Mouse (Mus musculus) adrenal gland (tissue): ENCODE results near the gene Ptrh1.

Experiments used
- intact Hi-C: fragments of 180-260 bp; cut with DNase I; formaldehyde crosslinking; loops from one replicate; pipeline ENCODE4 v1.15.1; 2025

Ptrh1 gene

GRCm38 (mm10) chr2:32752181-32752580, 23.4 kb upstream of the Ptrh1 start:
- intact Hi-C loops, result loop anchor here (10.0 kb wide), 1 partner anchor 117 kb away; no protein-coding TSS in a partner anchor

GRCm38 (mm10) chr2:32756674-32757055, 18.9 kb upstream of the Ptrh1 start:
- intact Hi-C loops, result loop anchor here (1.0 to 10.0 kb wide), 2 partner anchors 43 to 122 kb away; partner anchors contain the start of gene Cdk9

DNA sequence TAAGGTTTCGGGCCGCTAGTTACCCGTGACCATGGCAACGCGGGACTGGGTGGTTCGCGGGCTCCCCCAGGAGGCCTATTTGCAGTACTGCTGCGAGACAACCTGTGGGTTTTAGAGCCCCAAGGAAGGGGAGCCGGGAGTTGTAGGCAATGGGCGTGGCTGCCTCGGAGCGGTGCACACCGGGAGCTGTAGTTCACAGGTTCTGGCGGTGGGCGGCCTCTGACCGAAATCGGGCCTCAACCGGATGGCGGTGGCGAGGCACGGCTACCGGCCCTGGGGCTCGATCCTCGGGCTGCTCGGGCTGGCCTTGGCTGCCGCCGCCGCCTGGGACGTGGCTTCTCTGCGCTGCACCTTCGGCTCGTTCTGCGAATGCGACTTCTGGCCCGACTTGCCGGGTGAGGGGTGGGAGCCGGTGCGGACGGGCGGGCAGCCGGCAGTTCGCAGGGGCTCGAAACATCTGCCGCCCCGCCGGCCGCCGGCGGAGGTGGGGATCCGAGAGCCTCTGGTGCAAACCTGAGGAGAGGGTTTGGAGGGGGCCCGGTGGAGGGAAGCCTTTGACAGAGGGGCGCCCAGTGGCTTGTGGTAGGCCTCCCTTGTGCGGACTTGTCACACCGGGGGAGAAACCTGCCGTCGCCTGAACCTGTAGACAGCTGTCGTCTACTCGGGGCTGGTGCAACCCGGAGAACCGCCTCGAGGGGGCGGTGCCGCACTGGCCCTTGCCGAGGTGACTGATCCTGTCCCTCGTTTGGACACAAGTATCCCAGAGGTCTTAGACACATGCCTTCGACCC, 18.3 kb upstream of the Ptrh1 start, which contains the start of gene Tor2a:
Gene Tor2a, plus strand, starts transcription at position 179 of the 790 bp plus-strand sequence.
- intact Hi-C loops, result loop anchor here (1.0 to 10.0 kb wide), 2 partner anchors 44 to 122 kb away; partner anchors contain the start of gene Cdk9

DNA sequence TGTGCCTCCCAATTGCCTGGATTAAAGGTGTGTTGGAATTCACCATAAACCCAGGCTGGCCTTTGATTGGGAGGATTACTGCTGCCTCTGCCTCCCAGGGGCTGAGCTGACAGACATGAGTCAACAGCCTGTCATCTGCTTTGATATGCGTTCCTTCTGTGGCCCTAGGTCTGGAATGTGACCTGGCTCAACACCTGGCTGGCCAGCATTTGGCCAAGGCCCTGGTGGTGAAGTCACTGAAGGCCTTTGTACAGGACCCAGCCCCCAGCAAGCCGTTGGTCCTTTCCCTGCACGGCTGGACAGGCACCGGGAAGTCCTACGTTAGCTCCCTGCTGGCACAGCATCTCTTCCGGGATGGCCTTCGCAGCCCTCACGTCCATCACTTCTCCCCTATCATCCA, 17.1 kb upstream of the Ptrh1 start:
- intact Hi-C loops, result loop anchor here (10.0 kb wide), 1 partner anchor 124 kb away; no protein-coding TSS in a partner anchor

DNA sequence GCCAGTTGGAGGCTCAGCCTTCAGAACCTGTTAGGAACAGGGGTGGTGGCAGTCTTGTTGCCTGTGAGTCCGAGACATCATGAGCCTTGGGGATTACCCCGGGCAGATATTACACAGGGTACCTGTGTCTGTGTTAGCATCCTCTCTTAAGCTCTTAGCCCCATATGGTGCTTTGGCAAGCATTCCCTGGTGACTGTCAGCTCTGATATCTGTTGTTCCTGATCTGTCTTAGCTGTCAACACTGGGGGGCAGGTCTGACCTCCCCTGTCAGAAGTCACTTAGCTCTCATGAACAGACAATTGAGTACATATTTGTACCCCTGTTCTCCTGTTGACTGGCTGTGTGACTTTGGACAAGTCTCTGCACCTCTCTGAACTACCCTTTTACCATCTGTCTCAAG, 16.6 kb upstream of the Ptrh1 start:
- intact Hi-C loops, result loop anchor here (10.0 kb wide), 1 partner anchor 124 kb away; no protein-coding TSS in a partner anchor

DNA sequence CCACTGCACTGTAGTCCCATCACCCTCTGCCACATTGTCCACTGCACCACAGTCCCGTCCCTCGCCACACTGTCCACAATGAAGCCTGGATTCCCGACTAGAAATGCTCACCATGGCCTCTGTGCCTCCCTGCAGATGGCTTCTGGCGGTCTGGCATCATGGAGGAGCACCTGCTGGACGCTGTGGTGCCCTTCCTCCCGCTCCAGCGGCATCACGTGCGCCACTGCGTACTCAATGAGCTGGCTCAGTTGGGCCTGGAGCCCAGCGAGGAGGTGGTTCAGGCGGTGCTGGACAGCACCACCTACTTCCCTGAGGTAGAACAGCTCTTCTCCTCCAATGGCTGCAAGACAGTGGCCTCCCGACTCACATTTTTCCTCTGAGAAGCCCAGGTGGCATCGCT, 14.2 kb upstream of the Ptrh1 start:
- intact Hi-C loops, result no loop called here

DNA sequence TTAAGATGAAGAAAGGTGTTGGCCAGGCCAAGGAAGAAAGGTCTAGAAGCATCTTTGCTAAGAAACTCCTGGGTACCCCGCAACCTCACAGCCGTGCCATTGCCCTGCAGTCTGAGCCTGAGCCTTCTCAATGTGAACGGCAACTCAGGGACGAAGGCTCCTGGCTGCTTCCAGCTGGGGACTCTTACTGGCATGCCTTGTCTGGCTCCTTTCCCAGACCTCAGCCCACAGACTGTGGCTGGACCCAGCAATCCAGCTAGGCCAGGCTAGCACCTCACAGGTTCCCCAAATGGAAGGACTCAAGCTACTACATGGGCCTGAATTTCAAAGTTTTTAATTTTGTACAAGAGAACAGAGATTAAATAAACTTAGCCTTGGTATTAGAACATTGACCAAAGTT, 13.7 kb upstream of the Ptrh1 start:
- intact Hi-C loops, result no loop called here

DNA sequence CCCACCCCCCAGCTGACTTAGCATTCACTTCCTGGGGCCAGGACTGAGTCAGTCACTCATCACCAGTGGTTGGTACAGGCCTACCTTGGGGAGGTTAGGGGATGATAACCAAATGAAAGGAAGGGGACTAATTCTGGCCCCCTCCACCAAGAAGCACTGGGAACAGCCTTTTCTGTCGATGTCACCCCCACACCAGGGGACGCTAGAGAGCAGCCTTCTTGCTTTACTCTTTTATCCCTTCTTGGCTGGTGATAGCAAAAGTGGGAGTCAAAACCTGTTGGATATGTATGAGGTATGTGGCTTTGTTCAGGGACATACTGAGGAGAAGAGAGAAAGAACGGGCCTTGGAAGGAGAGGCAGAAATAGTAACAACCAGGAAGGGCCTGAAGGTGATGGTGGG, 12.2 kb upstream of the Ptrh1 start:
- intact Hi-C loops, result no loop called here

DNA sequence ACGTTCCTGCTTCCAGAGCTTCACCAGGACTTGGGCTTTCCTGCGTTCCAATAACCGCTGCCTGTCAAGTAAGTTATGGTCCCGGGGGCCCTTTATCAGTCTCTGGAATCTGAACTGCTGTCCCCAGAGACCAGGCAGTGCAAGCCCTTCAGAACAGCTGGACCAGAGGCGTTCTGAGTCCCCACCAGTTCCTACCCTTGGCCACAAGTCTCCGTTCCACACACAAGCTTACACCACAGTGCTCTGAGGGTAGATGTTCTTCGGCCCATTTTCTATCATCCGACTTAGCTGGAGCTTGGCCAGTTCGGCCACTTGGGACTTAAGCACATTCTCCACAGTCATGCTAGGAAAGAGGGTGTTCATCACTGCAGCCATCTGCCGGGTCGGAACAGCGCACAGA, 8.3 kb upstream of the Ptrh1 start:
- intact Hi-C loops, result no loop called here

GRCm38 (mm10) chr2:32768661-32769285, 6.8 kb upstream of the Ptrh1 start:
- intact Hi-C loops, result no loop called here

DNA sequence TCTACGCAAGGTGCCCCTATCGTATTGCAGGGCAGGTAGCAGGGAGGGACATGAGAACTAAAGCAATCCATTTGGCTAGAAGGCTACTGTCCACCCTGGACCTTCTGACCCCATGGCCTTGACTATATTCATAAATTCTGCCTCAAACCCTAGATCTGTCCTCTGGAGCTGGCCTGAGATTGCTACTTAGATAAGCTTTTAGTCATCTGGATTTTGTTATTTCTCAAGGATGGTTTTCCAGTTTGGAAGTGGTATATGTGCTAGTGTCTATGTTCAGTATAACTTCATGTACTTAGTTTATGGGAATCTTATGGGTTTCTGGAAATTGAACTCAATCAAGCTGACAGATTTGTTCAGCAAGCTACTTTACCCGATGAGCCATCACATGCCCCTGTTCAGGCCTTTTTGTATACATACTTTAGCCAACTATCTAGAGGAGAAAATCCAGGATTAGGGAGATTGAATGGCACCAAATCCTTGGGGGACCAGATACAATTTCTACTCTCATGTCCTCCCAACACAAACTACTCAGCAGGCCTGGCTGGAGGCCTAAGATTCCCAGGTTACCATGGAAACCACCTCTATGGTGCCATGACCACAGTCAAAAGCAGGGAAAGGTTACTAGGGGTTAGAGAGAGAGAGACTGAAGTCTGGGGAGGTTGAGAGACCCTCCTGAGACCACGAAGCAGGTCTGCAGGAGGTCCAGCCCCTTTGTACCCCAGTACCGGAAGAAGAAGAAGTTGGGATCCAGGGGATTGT, 6.1 kb upstream of the Ptrh1 start:
- intact Hi-C loops, result no loop called here

DNA sequence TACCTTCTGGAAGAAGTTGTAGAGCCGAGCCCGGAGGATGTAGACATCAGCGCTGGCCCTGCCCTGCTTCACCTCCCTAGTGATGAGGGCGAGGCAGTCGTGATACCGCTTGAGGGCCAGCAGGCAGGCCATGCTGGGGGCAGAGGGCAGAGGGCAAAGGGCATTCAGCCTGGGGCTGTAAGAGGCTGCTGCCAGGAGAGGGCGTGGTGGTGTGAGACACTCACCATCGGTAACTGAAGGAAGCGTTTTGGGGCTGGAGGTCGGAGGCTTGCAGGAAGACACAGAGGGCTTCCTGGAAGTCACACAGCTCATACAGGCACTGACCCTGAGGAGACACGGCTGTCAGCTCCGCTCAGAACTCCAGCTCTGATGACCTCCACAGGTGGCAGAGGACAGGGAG, 3.7 kb upstream of the Ptrh1 start:
- intact Hi-C loops, result no loop called here

GRCm38 (mm10) chr2:32772626-32773279, 2.8 kb upstream of the Ptrh1 start:
- intact Hi-C loops, result no loop called here

DNA sequence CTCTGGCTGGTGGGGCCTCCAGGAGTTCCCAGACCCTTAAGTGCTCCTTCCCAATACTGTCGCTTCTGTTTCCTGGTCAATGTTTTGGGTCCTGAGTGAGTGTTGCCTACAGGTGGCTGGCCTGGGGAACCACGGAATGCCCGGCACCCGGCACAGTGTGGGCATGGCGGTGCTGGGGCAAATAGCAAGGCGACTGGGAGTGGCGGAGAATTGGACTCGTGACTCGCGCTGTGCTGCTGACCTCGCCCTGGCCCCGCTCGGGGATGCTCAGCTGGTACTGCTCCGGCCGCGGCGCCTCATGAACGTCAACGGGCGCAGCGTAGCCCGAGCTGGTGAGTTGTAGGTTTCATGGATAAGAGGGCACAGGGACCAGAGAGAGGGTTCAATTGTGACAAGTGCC, 606 bp downstream of the Ptrh1 start:
- intact Hi-C loops, result no loop called here

- intact Hi-C loops, result no loop called here
Observed at GRCm38 (mm10) chr2:32778081-32778480, 2.5 kb downstream of the Ptrh1 start.

- intact Hi-C loops, result no loop called here
Observed at GRCm38 (mm10) chr2:32779131-32779530, 3.5 kb downstream of the Ptrh1 start.

- intact Hi-C loops, result loop anchor here (10.0 kb wide), 1 partner anchor 145 kb away; no protein-coding TSS in a partner anchor
Observed at GRCm38 (mm10) chr2:32779714-32780113, 4.1 kb downstream of the Ptrh1 start.

GRCm38 (mm10) chr2:32781710-32782109, 6.1 kb downstream of the Ptrh1 start:
- intact Hi-C loops, result loop anchor here (10.0 kb wide), 1 partner anchor 143 kb away; no protein-coding TSS in a partner anchor

DNA sequence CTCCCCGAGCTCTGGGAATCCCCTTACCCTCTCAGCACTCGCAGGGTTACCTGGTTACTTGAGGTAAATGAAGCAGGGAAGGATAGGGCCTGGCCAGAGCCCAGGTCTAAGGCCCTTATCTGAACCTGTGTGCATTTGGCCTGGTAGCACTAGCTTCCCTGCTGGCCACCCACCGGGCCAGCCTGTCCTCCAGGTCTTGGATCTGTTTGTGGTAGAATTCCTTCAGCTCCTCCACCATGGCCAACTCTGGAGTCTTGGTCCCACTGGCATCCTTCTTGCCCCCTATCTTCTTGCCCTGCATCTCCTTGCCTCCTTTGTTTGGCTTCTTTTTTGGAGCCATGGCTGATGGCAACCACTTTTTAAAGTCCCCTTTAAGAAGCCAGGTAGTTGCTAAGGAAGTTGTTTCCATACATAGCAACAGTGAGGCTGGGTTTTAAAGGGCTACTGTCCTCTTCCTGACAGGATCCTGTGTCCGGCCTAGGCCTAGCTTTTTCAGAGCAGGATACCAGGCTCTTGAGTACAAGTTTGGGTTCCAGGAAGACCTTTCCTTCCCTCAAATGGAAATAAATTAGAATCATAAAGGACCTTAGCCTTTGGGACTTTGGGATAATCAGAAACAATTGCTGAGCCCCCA, 8.6 kb downstream of the Ptrh1 start, which contains the start of gene Cfap157:
Gene Cfap157, minus strand, starts transcription at position 381 of the 634 bp plus-strand sequence.
- intact Hi-C loops, result loop anchor here (10.0 kb wide), 1 partner anchor 141 kb away; no protein-coding TSS in a partner anchor

- intact Hi-C loops, result loop anchor here (2.0 to 10.0 kb wide), 2 partner anchors 70 to 138 kb away; no protein-coding TSS in a partner anchor
Observed at GRCm38 (mm10) chr2:32787176-32787575, 11.6 kb downstream of the Ptrh1 start.
